8 mouse cellular contexts compared by ENCODE assay signal in genomic region chr7:16988405-16988804, GRCm38 (mm10). TPM values are rescaled to one million over a fixed set of nuclear protein-coding genes. Genes with fewer than 3 reads are reported as not detected.
A peak's percentile ranks its signal among the peaks of the same experiment; 100 is the strongest.
DNase-seq lines count a peak whose midpoint lies in the region; ATAC-seq lines count a peak whose summit lies in the region.
"Had no signal": no experiment of that assay in that cellular context is flagged by ENCODE, and none has a peak within 500 bp of the region (broad histone marks: within the 10 kb centered on the region; RNA-seq: fewer than 3 reads in every experiment).

No protein-coding gene starts in this region.

- peaks cover 22% of the 10 kb centered on the region for H3K4me1 ChIP-seq in midbrain, embryonic 11.5 days (ENCODE audit: control insufficient read depth, insufficient read depth, low read length)
- H3K4me1 ChIP-seq in midbrain, embryonic 10.5 days = peaks cover 56% of the 10 kb centered on the region
- peaks cover 29% of the 10 kb centered on the region for H3K4me1 ChIP-seq in stomach, embryonic 15.5 days

- peak overlapping the region; percentile 25; the same call in 1 of the 2 replicates for H3K27ac ChIP-seq in midbrain, embryonic 11.5 days (ENCODE audit: low read depth, low read length)
- no peak overlapping the region for H3K27ac ChIP-seq in midbrain, embryonic 10.5 days (replicated peaks)
- peak overlapping the region; percentile 54 for H3K27ac ChIP-seq in stomach, embryonic 15.5 days

- no peaks in the 10 kb centered on the region for H3K9me3 ChIP-seq in midbrain, embryonic 11.5 days (ENCODE audit: control insufficient read depth, low read length)
- H3K9me3 ChIP-seq in midbrain, embryonic 10.5 days (replicated peaks) = peaks cover 4% of the 10 kb centered on the region; the same call in 1 of the 2 replicates
- H3K9me3 ChIP-seq in stomach, embryonic 15.5 days = no peaks in the 10 kb centered on the region

- no peak overlapping the region for H3K9ac ChIP-seq in midbrain, embryonic 11.5 days (ENCODE audit: low read length)
- no peak overlapping the region for H3K9ac ChIP-seq in stomach, embryonic 15.5 days

- H3K4me2 ChIP-seq in midbrain, embryonic 11.5 days = no peak overlapping the region
- no peak overlapping the region for H3K4me2 ChIP-seq in stomach, embryonic 15.5 days

- no peaks in the 10 kb centered on the region for H3K27me3 ChIP-seq in midbrain, embryonic 11.5 days (ENCODE audit: control insufficient read depth, insufficient read depth, low read length)
- no peaks in the 10 kb centered on the region for H3K27me3 ChIP-seq in midbrain, embryonic 10.5 days (ENCODE audit: low read depth, poor library complexity, severe bottlenecking)
- H3K27me3 ChIP-seq in stomach, embryonic 15.5 days (replicated peaks) = no peaks in the 10 kb centered on the region

- no peak overlapping the region for H3K4me3 ChIP-seq in midbrain, embryonic 11.5 days (ENCODE audit: low read depth, low read length)
- no peak overlapping the region for H3K4me3 ChIP-seq in midbrain, embryonic 10.5 days
- H3K4me3 ChIP-seq in stomach, embryonic 15.5 days (replicated peaks) = no peak overlapping the region

- WGBS in midbrain, embryonic 11.5 days = 74% methylated on average over 3 of the region's 3 CpGs
- 71% methylated on average over 3 of the region's 3 CpGs for WGBS in midbrain, embryonic 10.5 days
- WGBS in stomach, embryonic 15.5 days = 32% methylated on average over 3 of the region's 3 CpGs

- DNase-seq in midbrain, embryonic 11.5 days (ENCODE audit: low spot score, missing footprints) = no peak
- no peak for DNase-seq in midbrain, embryonic 10.5 days (ENCODE audit: low spot score)
- peak; percentile 54 for DNase-seq in gastrocnemius, postnatal 14 days
- DNase-seq in kidney, postnatal 10 days = peak; percentile 77
- DNase-seq in left cerebral cortex, postnatal 14 days (ENCODE audit: low spot score in 2 of 2) = no peak

- no peak for ATAC-seq in midbrain, embryonic 11.5 days (ENCODE audit: low FRiP score)
- ATAC-seq in stomach, embryonic 15.5 days (ENCODE audit: insufficient read depth, low FRiP score, low read depth) = no peak
- no peak for ATAC-seq in inflammation-experienced regulatory T-cells, adult 6 months

- no peaks in the 10 kb centered on the region for H3K36me3 ChIP-seq in midbrain, embryonic 11.5 days (ENCODE audit: control insufficient read depth, insufficient read depth, low read length)
- H3K36me3 ChIP-seq in midbrain, embryonic 10.5 days = peaks cover 9% of the 10 kb centered on the region
- no peaks in the 10 kb centered on the region for H3K36me3 ChIP-seq in stomach, embryonic 15.5 days

- intact Hi-C loops in gastrocnemius, postnatal 14 days (cut with DNase I; ENCODE audit: low total_unique reads) = no loop called here
- intact Hi-C loops in left cerebral cortex, postnatal 14 days (cut with DNase I) = no loop called here

RNA-seq across cellular contexts. Expression of gene Ccdc8, which starts 4.1 kb away (rescaled TPM):
- polyA plus RNA-seq in midbrain, embryonic 11.5 days (2014; fragmentation: Nextera tagmentation; extraction: Ambion mirVana) = 13.2 and 14.7 TPM in 2 replicates
- polyA plus RNA-seq in midbrain, embryonic 10.5 days (2016; fragmentation: Nextera tagmentation; extraction: Ambion mirVana) = 8.7 and 9.0 TPM in 2 replicates
- 1 to 10 TPM; 5.8 to 6.5 TPM for total RNA-seq in gastrocnemius, postnatal 14 days (2021)
- 29.4 and 33.3 TPM in 2 replicates for polyA plus RNA-seq in stomach, embryonic 15.5 days (2015; fragmentation: Nextera tagmentation; extraction: Ambion mirVana)
- total RNA-seq in left cerebral cortex, postnatal 14 days (2021) = 1 to 10 TPM; 3.0 TPM
- polyA plus RNA-seq in inflammation-experienced regulatory T-cells, adult 6 months (2017; shearing (Covaris generic)) = under 1 TPM in 2 of 3 experiments, not detected in 1; 0.09 to 0.15 TPM

RNA-seq across cellular contexts. Expression of gene Gm42372, which starts 5.5 kb away (rescaled TPM):
- polyA plus RNA-seq in midbrain, embryonic 11.5 days (2014; fragmentation: Nextera tagmentation; extraction: Ambion mirVana) = 1.6 and 2.5 TPM in 2 replicates
- polyA plus RNA-seq in midbrain, embryonic 10.5 days (2016; fragmentation: Nextera tagmentation; extraction: Ambion mirVana) = 1.3 TPM in 2 replicates
- total RNA-seq in gastrocnemius, postnatal 14 days (2021) = under 1 TPM in 1 of 2 experiments, not detected in 1; 0.04 TPM
- 0.31 and 0.34 TPM in 2 replicates for polyA plus RNA-seq in stomach, embryonic 15.5 days (2015; fragmentation: Nextera tagmentation; extraction: Ambion mirVana)
- 10 to 100 TPM; 59.2 to 61.7 TPM for total RNA-seq in left cerebral cortex, postnatal 14 days (2021)
- 1 to 10 TPM; 3.7 to 5.7 (median 5.2) TPM for polyA plus RNA-seq in inflammation-experienced regulatory T-cells, adult 6 months (2017; shearing (Covaris generic))

RNA-seq across cellular contexts. Expression of gene Pnmal1, which starts 28.9 kb away (rescaled TPM):
- polyA plus RNA-seq in midbrain, embryonic 11.5 days (2014; fragmentation: Nextera tagmentation; extraction: Ambion mirVana) = 22.5 and 23.7 TPM in 2 replicates
- 9.8 and 17.4 TPM in 2 replicates for polyA plus RNA-seq in midbrain, embryonic 10.5 days (2016; fragmentation: Nextera tagmentation; extraction: Ambion mirVana)
- not detected for total RNA-seq in gastrocnemius, postnatal 14 days (2021)
- 2.9 and 3.6 TPM in 2 replicates for polyA plus RNA-seq in stomach, embryonic 15.5 days (2015; fragmentation: Nextera tagmentation; extraction: Ambion mirVana)
- 10 to 100 TPM; 85.4 to 91.6 TPM for total RNA-seq in left cerebral cortex, postnatal 14 days (2021)
- not detected for polyA plus RNA-seq in inflammation-experienced regulatory T-cells, adult 6 months (2017; shearing (Covaris generic))
- total RNA-seq: hematopoietic stem cell, adult 5-6 weeks had no signal

RNA-seq across cellular contexts. Expression of gene Ppp5c, which starts 39.3 kb away (rescaled TPM):
- 101 and 108 TPM in 2 replicates for polyA plus RNA-seq in midbrain, embryonic 11.5 days (2014; fragmentation: Nextera tagmentation; extraction: Ambion mirVana)
- 135 and 142 TPM in 2 replicates for polyA plus RNA-seq in midbrain, embryonic 10.5 days (2016; fragmentation: Nextera tagmentation; extraction: Ambion mirVana)
- total RNA-seq in gastrocnemius, postnatal 14 days (2021) = 10 to 100 TPM; 56.3 to 67.8 TPM
- 92.9 and 95.7 TPM in 2 replicates for polyA plus RNA-seq in stomach, embryonic 15.5 days (2015; fragmentation: Nextera tagmentation; extraction: Ambion mirVana)
- 100 to 1,000 TPM; 182 to 185 TPM for total RNA-seq in left cerebral cortex, postnatal 14 days (2021)
- 10 to 100 TPM; 55.1 to 67.1 (median 62.0) TPM for polyA plus RNA-seq in inflammation-experienced regulatory T-cells, adult 6 months (2017; shearing (Covaris generic))

RNA-seq across cellular contexts. Expression of gene Pnmal2, which starts 43.9 kb away (rescaled TPM):
- 8.3 and 8.6 TPM in 2 replicates for polyA plus RNA-seq in midbrain, embryonic 11.5 days (2014; fragmentation: Nextera tagmentation; extraction: Ambion mirVana)
- 4.1 and 11.7 TPM in 2 replicates for polyA plus RNA-seq in midbrain, embryonic 10.5 days (2016; fragmentation: Nextera tagmentation; extraction: Ambion mirVana)
- total RNA-seq in gastrocnemius, postnatal 14 days (2021) = 10 to 100 TPM in 1 of 2 experiments, 1 to 10 TPM in 1; 9.2 to 11.8 TPM
- polyA plus RNA-seq in stomach, embryonic 15.5 days (2015; fragmentation: Nextera tagmentation; extraction: Ambion mirVana) = 10.2 and 12.7 TPM in 2 replicates
- 100 to 1,000 TPM; 215 to 249 TPM for total RNA-seq in left cerebral cortex, postnatal 14 days (2021)
- polyA plus RNA-seq in inflammation-experienced regulatory T-cells, adult 6 months (2017; shearing (Covaris generic)) = not detected
- total RNA-seq: hematopoietic stem cell, adult 5-6 weeks had no signal

Comparison
In these comparisons a context has a peak if more than half of its experiments do, and no peak if none do; other contexts are left out.
1. DNase-seq: peak in gastrocnemius, postnatal 14 days (single experiment) and kidney, postnatal 10 days (single experiment); none in midbrain, embryonic 11.5 days (single experiment), midbrain, embryonic 10.5 days (single experiment) and left cerebral cortex, postnatal 14 days (0 of 2).